Mouse (Mus musculus) gastrocnemius, postnatal 10 days (tissue): Measurements from ENCODE around the gene Tm9sf3. TPM values are rescaled to one million over a fixed set of nuclear protein-coding genes. Genes with fewer than 3 reads are reported as not detected.

ENCODE experiments used
- DNase-seq: peaks from one replicate; pipeline ENCODE4 v3.0.0; 2021; ENCODE audit warnings: mixed read lengths
- total RNA-seq, 2 experiments: library from RNA; stranded (reverse); gene quantifications; 2 replicates each; pipeline ENCODE4 v1.2.3; 2021

Tm9sf3 gene
- total RNA-seq, 2 experiments from 2014 or later: 92.6 to 99.5 TPM

- peak; percentile 73 for DNase-seq
Observed at GRCm38 (mm10) chr19:41262712-41263629, 826 bp downstream of the Tm9sf3 start.

- no peak for DNase-seq
Observed at GRCm38 (mm10) chr19:41260736-41261135, 3.1 kb downstream of the Tm9sf3 start.

- no peak for DNase-seq
Observed at GRCm38 (mm10) chr19:41259256-41259655, 4.5 kb downstream of the Tm9sf3 start.

- DNase-seq: peak; percentile 35
Observed at GRCm38 (mm10) chr19:41258707-41259106, 5.1 kb downstream of the Tm9sf3 start.

GRCm38 (mm10) chr19:41254584-41254983 is 9.2 kb downstream of the Tm9sf3 start:
- no peak for DNase-seq

- DNase-seq: no peak
Observed at GRCm38 (mm10) chr19:41248968-41249367, 14.8 kb downstream of the Tm9sf3 start.

- DNase-seq: no peak
Observed at GRCm38 (mm10) chr19:41248271-41248670, 15.5 kb downstream of the Tm9sf3 start.

GRCm38 (mm10) chr19:41246271-41246670 is 17.5 kb downstream of the Tm9sf3 start:
- DNase-seq: no peak

- DNase-seq: peak; percentile 64
Observed at GRCm38 (mm10) chr19:41244581-41244980, 19.2 kb downstream of the Tm9sf3 start.

- no peak for DNase-seq
Observed at GRCm38 (mm10) chr19:41241997-41242396, 21.8 kb downstream of the Tm9sf3 start.

GRCm38 (mm10) chr19:41233698-41234097 is 30.1 kb downstream of the Tm9sf3 start:
- DNase-seq: no peak

- no peak for DNase-seq
Observed at GRCm38 (mm10) chr19:41208326-41208725, 55.5 kb downstream of the Tm9sf3 start.

- peak; percentile 49 for DNase-seq
Observed at GRCm38 (mm10) chr19:41206811-41207344, 56.9 kb downstream of the Tm9sf3 start, which contains the start of gene Tll2. Tll2 (minus strand) TSS chr19:41206835.

- DNase-seq: no peak
Observed at GRCm38 (mm10) chr19:41206041-41206810, 57.6 kb downstream of the Tm9sf3 start.

GRCm38 (mm10) chr19:41204159-41205081 is 59.4 kb downstream of the Tm9sf3 start:
- no peak for DNase-seq

- DNase-seq: no peak
Observed at GRCm38 (mm10) chr19:41197606-41198005, 66.2 kb downstream of the Tm9sf3 start.

GRCm38 (mm10) chr19:41193379-41193778 is 70.4 kb downstream of the Tm9sf3 start:
- DNase-seq: no peak

GRCm38 (mm10) chr19:41192953-41193352 is 70.8 kb downstream of the Tm9sf3 start:
- DNase-seq: no peak

- no peak for DNase-seq
Observed at GRCm38 (mm10) chr19:41191724-41192123, 72.1 kb downstream of the Tm9sf3 start.

- DNase-seq: no peak
Observed at GRCm38 (mm10) chr19:41190876-41191434, 72.8 kb downstream of the Tm9sf3 start.

- no peak for DNase-seq
Observed at GRCm38 (mm10) chr19:41177331-41177730, 86.5 kb downstream of the Tm9sf3 start.
